Mouse (Mus musculus) lung, postnatal 0 days (tissue): ENCODE results near the gene Hist1h2bj.

Experiments
- CTCF ChIP-seq: IDR thresholded peaks from 2 replicates; pipeline ENCODE4 v1.5.1; 2016; ENCODE audit warnings: antibody characterized with exemption, mild to moderate bottlenecking
- EP300 ChIP-seq: IDR thresholded peaks from 2 replicates; pipeline ENCODE4 v1.6.1; 2016; ENCODE audit warnings: antibody characterized with exemption, mild to moderate bottlenecking, control low read depth

- no peak for TF ChIP-seq CTCF
- no peak for TF ChIP-seq EP300
These were observed 2.4 kb upstream of the Hist1h2bj start for GRCm38 (mm10) chr13:22040464-22041141.
